Mouse (Mus musculus): ENCODE results near the gene Gm10228.
"Not testable (repeated sequence)": the region's sequence is repeated elsewhere in the genome, so short reads cannot be mapped to it uniquely, and the experiment has no call there.

The Gm10228 gene

DNA sequence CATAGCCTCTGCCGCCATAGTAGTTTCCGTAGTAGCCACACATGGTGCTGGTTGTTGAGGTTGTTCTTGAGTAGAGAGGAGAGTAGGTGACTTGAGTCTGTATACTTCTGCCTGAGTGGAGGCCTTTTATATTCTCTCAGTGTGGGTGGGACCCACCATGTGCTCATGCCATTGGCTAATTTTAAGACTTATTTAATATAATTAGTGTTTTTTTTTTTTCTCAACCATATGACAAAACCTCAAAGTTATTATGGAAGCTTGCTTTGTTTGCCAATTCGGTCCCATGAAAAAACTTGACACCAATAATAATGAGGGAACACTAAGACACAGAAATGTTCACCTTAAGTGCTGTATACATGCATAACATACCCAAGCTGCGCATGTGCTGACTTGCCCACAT, at the start of gene Gm10228:
Gm10228 (minus strand) TSS at position 101 of the 400 bp plus-strand sequence.
- DNase-seq (ENCODE audit: low read depth in 1 of 2, low spot score in 2 of 2): not testable (repeated sequence)

DNA sequence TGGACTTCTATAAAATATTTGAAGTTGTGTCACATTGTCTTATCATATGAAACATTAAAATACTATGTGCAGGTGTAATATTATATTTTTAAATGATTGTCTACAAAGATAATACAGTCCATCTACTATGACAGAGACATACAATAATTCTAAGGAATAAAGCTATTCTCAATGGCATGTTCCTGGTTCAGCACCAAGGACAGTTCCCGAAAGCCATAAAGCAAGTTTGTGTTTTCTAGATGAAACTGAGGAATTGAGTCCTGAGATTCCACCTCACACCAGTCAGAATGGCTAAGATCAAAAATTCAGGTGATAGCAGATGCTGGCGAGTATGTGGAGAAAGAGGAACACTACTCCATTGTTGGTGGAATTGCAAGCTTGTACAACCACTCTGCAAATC, 29.8 kb upstream of the Gm10228 start:
- DNase-seq (ENCODE audit: low read depth in 1 of 2, low spot score in 2 of 2): not testable (repeated sequence)

DNA sequence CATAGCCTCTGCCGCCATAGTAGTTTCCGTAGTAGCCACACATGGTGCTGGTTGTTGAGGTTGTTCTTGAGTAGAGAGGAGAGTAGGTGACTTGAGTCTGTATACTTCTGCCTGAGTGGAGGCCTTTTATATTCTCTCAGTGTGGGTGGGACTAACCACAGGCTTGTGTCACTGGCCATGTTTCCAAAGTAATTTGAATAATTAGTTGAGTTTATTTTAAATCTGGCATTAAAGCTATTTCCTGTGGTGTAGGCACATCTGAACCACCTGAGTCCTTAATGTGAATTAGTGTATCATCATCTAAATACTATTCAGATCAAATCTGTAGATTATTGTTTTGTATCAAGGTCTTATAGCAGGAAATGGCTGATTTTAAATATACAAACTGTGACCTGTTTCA, 22.6 kb upstream of the Gm10228 start, which contains the start of gene 1110025L11Rik:
1110025L11Rik (minus strand) TSS at position 101 of the 400 bp plus-strand sequence.
- DNase-seq (ENCODE audit: low read depth in 1 of 2, low spot score in 2 of 2): not testable (repeated sequence)

DNA sequence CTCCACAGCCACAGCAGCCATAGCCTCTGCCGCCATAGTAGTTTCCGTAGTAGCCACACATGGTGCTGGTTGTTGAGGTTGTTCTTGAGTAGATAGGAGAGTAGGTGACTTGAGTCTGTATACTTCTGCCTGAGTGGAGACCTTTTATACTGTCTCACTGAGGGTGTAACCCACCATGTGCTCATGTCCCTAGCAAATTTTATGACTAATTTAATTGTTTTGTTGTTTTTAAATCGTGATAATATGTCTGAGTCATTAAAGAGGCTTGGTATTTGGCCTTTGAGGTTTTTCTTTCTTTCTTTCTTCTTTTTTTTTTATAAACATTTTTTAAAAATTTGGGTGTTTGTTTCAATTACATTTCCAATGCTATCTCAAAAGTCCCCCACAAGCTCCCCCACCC, 6.5 kb upstream of the Gm10228 start, which contains the start of gene Krtap6-5:
Krtap6-5 (minus strand) TSS at position 101 of the 400 bp plus-strand sequence.
- no peak for DNase-seq (ENCODE audit: low read depth in 1 of 2, low spot score in 2 of 2)

GRCm38 (mm10) chr16:89031399-89031798, 9.9 kb downstream of the Gm10228 start, which contains the start of gene Krtap6-1:
Gene Krtap6-1 (plus strand): TSS chr16:89031699.
- not testable (repeated sequence) for DNase-seq (ENCODE audit: low read depth in 1 of 2, low spot score in 2 of 2)

DNA sequence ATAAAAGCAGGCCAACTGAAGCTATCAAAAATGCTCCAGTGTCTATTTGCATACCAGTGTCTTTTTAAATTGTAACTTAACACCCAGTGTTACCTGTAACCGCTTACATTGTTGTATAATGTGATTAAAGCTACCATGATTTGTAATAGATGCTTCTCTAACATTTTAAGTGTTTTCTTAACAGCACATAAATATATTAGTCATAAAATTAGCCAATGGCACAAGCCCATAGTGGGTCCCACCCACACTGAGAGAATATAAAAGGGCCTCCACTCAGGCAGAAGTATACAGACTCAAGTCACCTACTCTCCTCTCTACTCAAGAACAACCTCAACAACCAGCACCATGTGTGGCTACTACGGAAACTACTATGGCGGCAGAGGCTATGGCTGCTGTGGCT, 26.3 kb downstream of the Gm10228 start, which contains the start of gene Gm10229:
Gm10229 (plus strand) TSS at position 301 of the 400 bp plus-strand sequence.
- DNase-seq (ENCODE audit: low read depth in 1 of 2, low spot score in 2 of 2): not testable (repeated sequence)

GRCm38 (mm10) chr16:89013973-89014372, 27.3 kb downstream of the Gm10228 start:
- no peak for DNase-seq (ENCODE audit: low read depth in 1 of 2, low spot score in 2 of 2)

- no peak for DNase-seq (ENCODE audit: low read depth in 1 of 2, low spot score in 2 of 2)
Observed at GRCm38 (mm10) chr16:89010659-89011058, 30.6 kb downstream of the Gm10228 start, which contains the start of gene Krtap22-2. Gene Krtap22-2 (minus strand): TSS chr16:89010759.

Data from monocyte, adult 2 months (primary cell).